Mouse (Mus musculus): ENCODE measurements around the gene Bcl2l11.

DNA sequence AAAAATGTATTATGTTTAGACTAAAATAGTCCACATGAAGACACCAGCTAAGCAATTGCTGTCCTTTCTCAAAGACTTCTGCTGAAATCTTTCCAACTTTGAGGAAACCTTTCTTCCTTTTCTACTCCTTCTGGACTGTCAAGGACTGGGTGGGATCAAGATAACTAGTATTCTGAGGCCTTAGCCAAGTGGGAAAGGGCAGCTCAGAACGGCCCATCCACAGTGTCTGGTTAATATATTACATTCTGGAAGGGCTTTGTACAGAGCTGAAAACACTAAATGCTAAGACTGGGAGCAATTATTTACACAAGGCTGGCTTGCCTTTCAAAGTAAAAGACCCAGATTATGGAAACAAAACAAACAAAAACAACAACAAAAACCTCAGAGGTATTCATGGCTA lies 30.6 kb upstream of the Bcl2l11 start:
- TF ChIP-seq CTCF (IDR thresholded peaks at IDR 0.05; ENCODE audit: insufficient read depth, low read depth, low read length): no peak
- TF ChIP-seq POLR2A (IDR thresholded peaks at IDR 0.05; ENCODE audit: insufficient read depth, low read depth, low read length): no peak

Measured in olfactory bulb, adult 2 months (tissue).